In genomic region chr11:5848741-5849140, GRCm38 (mm10) we compare ENCODE assay signal across 9 mouse cellular contexts. TPM values are rescaled to one million over a fixed set of nuclear protein-coding genes. Genes with fewer than 3 reads are reported as not detected.
A peak's percentile ranks its signal among the peaks of the same experiment; 100 is the strongest.
DNase-seq lines count a peak whose midpoint lies in the region; ATAC-seq and TF ChIP-seq lines count a peak whose summit lies in the region.
"Had no signal": no experiment of that assay in that cellular context is flagged by ENCODE, and none has a peak within 500 bp of the region (broad histone marks: within the 10 kb centered on the region; RNA-seq: fewer than 3 reads in every experiment).

No protein-coding gene starts in this region.

- TF ChIP-seq POLR2A in brain, embryonic 14.5 days (IDR thresholded peaks at IDR 0.05; ENCODE audit: borderline replicate concordance, extremely low read depth, insufficient read depth, insufficient read length, poor library complexity, severe bottlenecking), result no peak

- ATAC-seq in heart, postnatal 0 days (ENCODE audit: insufficient read depth, low read depth), result peak; percentile 40; the same call in 1 of the 2 replicates
- no peak for ATAC-seq in erythroblast, adult 5-6 weeks (replicated peaks; ENCODE audit: low FRiP score, poor library complexity, severe bottlenecking)

- no peaks in the 10 kb centered on the region for H3K27me3 ChIP-seq in heart, postnatal 0 days (ENCODE audit: control insufficient read depth, insufficient read depth, low read length)

- H3K9ac ChIP-seq in heart, postnatal 0 days (replicated peaks; ENCODE audit: low read depth, low read length), result no peak overlapping the region

- no peak overlapping the region for H3K27ac ChIP-seq in heart, postnatal 0 days (ENCODE audit: low read depth)

- H3K4me2 ChIP-seq in heart, postnatal 0 days (ENCODE audit: low read depth, low read length), result no peak overlapping the region

- WGBS in heart, postnatal 0 days, result 38% methylated on average over 6 of the region's 6 CpGs

- TF ChIP-seq CTCF in brain, embryonic 14.5 days (IDR thresholded peaks at IDR 0.05; ENCODE audit: borderline replicate concordance, extremely low read depth, insufficient read depth, insufficient read length), result no peak
- TF ChIP-seq CTCF in heart, postnatal 0 days (IDR thresholded peaks at IDR 0.05; ENCODE audit: low read depth), result no peak

- no peaks in the 10 kb centered on the region for H3K9me3 ChIP-seq in heart, postnatal 0 days (replicated peaks; ENCODE audit: control insufficient read depth, low read length)

- H3K4me3 ChIP-seq in heart, postnatal 0 days (ENCODE audit: low read depth, low read length), result no peak overlapping the region

- peaks cover 19% of the 10 kb centered on the region for H3K4me1 ChIP-seq in heart, postnatal 0 days (ENCODE audit: control insufficient read depth, insufficient read depth)

- intact Hi-C loops in left cerebral cortex, postnatal 4 days (cut with DNase I), result no loop called here

- no peak for TF ChIP-seq EP300 in heart, postnatal 0 days (IDR thresholded peaks at IDR 0.05; ENCODE audit: low read depth)

- H3K36me3 ChIP-seq in heart, postnatal 0 days (replicated peaks; ENCODE audit: control insufficient read depth, insufficient read depth, low read length), result no peaks in the 10 kb centered on the region

- peak; percentile 63 for DNase-seq in gastrocnemius, adult 18-20 months (ENCODE audit: low spot score)
- DNase-seq in gastrocnemius, postnatal 10 days, result no peak
- DNase-seq in brain, embryonic 14.5 days (ENCODE audit: low read depth), result peak; percentile 93
- peak; percentile 44 for DNase-seq in heart, postnatal 0 days (ENCODE audit: low spot score)
- peak; percentile 46 for DNase-seq in left cerebral cortex, postnatal 4 days
- no peak for DNase-seq in spleen, postnatal 14 days (ENCODE audit: low spot score in 2 of 2)
- no peak for DNase-seq in spleen, adult 12 weeks (ENCODE audit: low spot score)

RNA-seq across cellular contexts. Expression of gene Polm, which starts 10.9 kb away (rescaled TPM):
- 1 to 10 TPM; 2.0 to 2.3 TPM for total RNA-seq in gastrocnemius, adult 18-20 months (2021)
- 1 to 10 TPM; 4.3 to 8.7 TPM for total RNA-seq in gastrocnemius, postnatal 10 days (2021)
- 18.9 and 24.5 TPM in 2 replicates for polyA plus RNA-seq in brain, embryonic 14.5 days (2012; rRNA removed)
- 1.7 and 4.4 TPM in 2 replicates for total RNA-seq in heart, postnatal 0 days (2014; rRNA removed; ENCODE audit: low replicate concordance)
- polyA plus RNA-seq in heart, postnatal 0 days (2015; fragmentation: Nextera tagmentation; extraction: Ambion mirVana), result 3.3 and 3.7 TPM in 2 replicates
- 10 to 100 TPM; 16.1 to 16.5 TPM for total RNA-seq in left cerebral cortex, postnatal 4 days (2021)
- 0.58 and 3.3 TPM in 2 replicates for total RNA-seq in erythroblast, adult 5-6 weeks (2015; ENCODE audit: low replicate concordance)
- 0.28 and 1.5 TPM in 2 replicates for total RNA-seq in erythroblast, adult 5-6 weeks (2017; ENCODE audit: low replicate concordance)

RNA-seq across cellular contexts. Expression of gene Aebp1, which starts 13.0 kb away (rescaled TPM):
- total RNA-seq in gastrocnemius, adult 18-20 months (2021), result 10 to 100 TPM; 61.2 to 83.6 TPM
- 10 to 100 TPM; 46.5 to 59.8 TPM for total RNA-seq in gastrocnemius, postnatal 10 days (2021)
- polyA plus RNA-seq in brain, embryonic 14.5 days (2012; rRNA removed), result 6.6 and 18.7 TPM in 2 replicates
- total RNA-seq in heart, postnatal 0 days (2014; rRNA removed; ENCODE audit: low replicate concordance), result 14.2 and 23.5 TPM in 2 replicates
- 17.5 and 19.4 TPM in 2 replicates for polyA plus RNA-seq in heart, postnatal 0 days (2015; fragmentation: Nextera tagmentation; extraction: Ambion mirVana)
- total RNA-seq in left cerebral cortex, postnatal 4 days (2021), result 10 to 100 TPM; 20.4 to 24.8 TPM
- not detected in 2 replicates for total RNA-seq in erythroblast, adult 5-6 weeks (2015; ENCODE audit: low replicate concordance)
- total RNA-seq in erythroblast, adult 5-6 weeks (2017; ENCODE audit: low replicate concordance), result not detected in 2 replicates

RNA-seq across cellular contexts. Expression of gene Pold2, which starts 29.4 kb away (rescaled TPM):
- 10 to 100 TPM; 44.5 to 45.6 TPM for total RNA-seq in gastrocnemius, adult 18-20 months (2021)
- total RNA-seq in gastrocnemius, postnatal 10 days (2021), result 10 to 100 TPM; 36.7 to 45.4 TPM
- polyA plus RNA-seq in brain, embryonic 14.5 days (2012; rRNA removed), result 78.0 and 126 TPM in 2 replicates
- total RNA-seq in heart, postnatal 0 days (2014; rRNA removed; ENCODE audit: low replicate concordance), result 23.9 and 58.7 TPM in 2 replicates
- polyA plus RNA-seq in heart, postnatal 0 days (2015; fragmentation: Nextera tagmentation; extraction: Ambion mirVana), result 54.6 and 60.0 TPM in 2 replicates
- 10 to 100 TPM; 26.6 to 37.5 TPM for total RNA-seq in left cerebral cortex, postnatal 4 days (2021)
- total RNA-seq in erythroblast, adult 5-6 weeks (2015; ENCODE audit: low replicate concordance), result 20.7 and 26.5 TPM in 2 replicates
- 4.2 and 18.0 TPM in 2 replicates for total RNA-seq in erythroblast, adult 5-6 weeks (2017; ENCODE audit: low replicate concordance)

RNA-seq across cellular contexts. Expression of gene Pgam2, which starts 45.2 kb away (rescaled TPM):
- 1,000 to 10,000 TPM; 2,496 to 2,633 TPM for total RNA-seq in gastrocnemius, adult 18-20 months (2021)
- 1,000 to 10,000 TPM; 2,411 to 2,775 TPM for total RNA-seq in gastrocnemius, postnatal 10 days (2021)
- polyA plus RNA-seq in brain, embryonic 14.5 days (2012; rRNA removed), result 0.59 and 0.82 TPM in 2 replicates
- 734 and 862 TPM in 2 replicates for total RNA-seq in heart, postnatal 0 days (2014; rRNA removed; ENCODE audit: low replicate concordance)
- 1,513 and 1,614 TPM in 2 replicates for polyA plus RNA-seq in heart, postnatal 0 days (2015; fragmentation: Nextera tagmentation; extraction: Ambion mirVana)
- 1 to 10 TPM; 1.6 TPM for total RNA-seq in left cerebral cortex, postnatal 4 days (2021)
- total RNA-seq in erythroblast, adult 5-6 weeks (2015; ENCODE audit: low replicate concordance), result not detected in 2 replicates
- total RNA-seq in erythroblast, adult 5-6 weeks (2017; ENCODE audit: low replicate concordance), result not detected in 2 replicates

RNA-seq across cellular contexts. Expression of gene Myl7, which starts 49.8 kb away (rescaled TPM):
- total RNA-seq in gastrocnemius, adult 18-20 months (2021), result not detected
- not detected for total RNA-seq in gastrocnemius, postnatal 10 days (2021)
- polyA plus RNA-seq in brain, embryonic 14.5 days (2012; rRNA removed), result 0.29 and 0.38 TPM in 2 replicates
- total RNA-seq in heart, postnatal 0 days (2014; rRNA removed; ENCODE audit: low replicate concordance), result 1,536 and 2,717 TPM in 2 replicates
- polyA plus RNA-seq in heart, postnatal 0 days (2015; fragmentation: Nextera tagmentation; extraction: Ambion mirVana), result 5,015 and 6,387 TPM in 2 replicates
- total RNA-seq in left cerebral cortex, postnatal 4 days (2021), result not detected
- total RNA-seq in erythroblast, adult 5-6 weeks (2015; ENCODE audit: low replicate concordance), result not detected in 2 replicates
- not detected in 2 replicates for total RNA-seq in erythroblast, adult 5-6 weeks (2017; ENCODE audit: low replicate concordance)
- polyA plus RNA-seq: cortical plate, adult 2 months had no signal

Comparison
In these comparisons a context has a peak if more than half of its experiments do, and no peak if none do; other contexts are left out.
1. DNase-seq: peak in gastrocnemius, adult 18-20 months (single experiment), brain, embryonic 14.5 days (single experiment), heart, postnatal 0 days (single experiment) and left cerebral cortex, postnatal 4 days (single experiment); none in gastrocnemius, postnatal 10 days (single experiment), spleen, postnatal 14 days (0 of 2) and spleen, adult 12 weeks (single experiment).
2. RNA of gene Aebp1, which starts 13.0 kb away (total RNA-seq): 61.2 to 83.6 TPM in gastrocnemius, adult 18-20 months, 46.5 to 59.8 TPM in gastrocnemius, postnatal 10 days, 20.4 to 24.8 TPM in left cerebral cortex, postnatal 4 days and 14.2 to 23.5 TPM in heart, postnatal 0 days; not detected in erythroblast, adult 5-6 weeks; every median in the first group is over 10 times any median in the second.